Mouse (Mus musculus) embryo, embryonic 9.5 days (tissue): ENCODE measurements at regions not wholly inside any gene's neighbourhood (a gene's known extent, or its start where the extent isn't known, plus 50 kb on each side); places are given as distances from the start of the nearest gene placed in this dataset.
"Not testable (repeated sequence)": the region's sequence is repeated elsewhere in the genome, so short reads cannot be mapped to it uniquely, and the experiment has no call there.

ENCODE experiments used
- DNase-seq: peaks from one replicate; pipeline ENCODE4 v3.0.0-alpha.2; 2017; ENCODE audit errors: extremely low spot score

DNA sequence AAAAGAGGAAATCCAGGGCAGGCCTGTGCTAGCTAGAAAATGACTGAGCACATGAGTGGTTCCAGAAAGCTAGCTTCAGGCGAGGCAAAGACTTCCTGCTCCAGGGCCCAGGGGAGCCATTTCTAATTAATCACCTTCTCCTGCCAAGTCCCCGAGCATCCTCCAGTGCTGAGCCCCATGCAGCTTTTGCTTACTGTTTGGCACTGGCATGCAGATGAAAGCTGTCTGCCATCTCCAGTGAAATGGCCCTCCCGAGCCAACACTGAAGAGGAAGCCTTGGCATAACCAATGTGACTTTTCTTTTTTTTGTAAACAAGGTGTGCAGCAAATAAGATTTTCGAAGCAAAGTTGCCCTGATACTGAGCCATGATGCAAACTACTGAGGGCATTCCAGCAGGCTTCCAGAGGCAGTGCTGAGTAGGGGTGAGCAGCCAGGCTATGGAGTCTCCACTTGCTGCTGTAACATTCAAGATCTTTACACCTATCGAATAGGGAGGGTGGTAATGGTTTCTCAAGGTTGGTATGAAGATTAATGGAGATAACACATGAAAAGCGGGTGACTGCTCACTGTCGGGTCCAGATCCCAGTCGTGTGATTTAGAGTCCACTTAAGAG, 125.4 kb upstream of the Immp2l start:
- peak; percentile 33 for DNase-seq

GRCm38 (mm10) chr12:40905650-40906338, 118.1 kb upstream of the Immp2l start:
- DNase-seq: no peak

DNA sequence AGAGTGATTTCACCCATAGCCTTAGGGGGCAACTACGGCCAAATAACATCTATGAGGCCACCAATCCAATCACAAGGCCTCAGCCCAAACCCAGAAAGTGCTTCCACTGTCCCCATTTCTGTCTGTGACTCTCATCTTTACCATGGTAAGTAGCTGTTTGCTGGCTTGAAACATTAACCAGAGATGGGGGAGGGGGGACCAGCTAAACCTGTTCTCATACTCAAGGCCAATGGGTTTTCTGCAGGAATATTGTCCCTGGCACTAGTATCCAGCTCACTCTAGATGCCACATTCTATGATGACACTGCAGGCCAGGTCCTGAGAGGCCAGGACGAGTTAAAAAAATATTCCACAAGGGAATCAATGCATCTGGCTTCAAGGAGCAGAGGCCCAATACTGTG, 117.1 kb upstream of the Immp2l start:
- DNase-seq: no peak

GRCm38 (mm10) chr12:40908809-40909795, 114.8 kb upstream of the Immp2l start:
- DNase-seq: no peak

- DNase-seq: no peak
Measured at GRCm38 (mm10) chr12:40917486-40917885, 106.4 kb upstream of the Immp2l start.

DNA sequence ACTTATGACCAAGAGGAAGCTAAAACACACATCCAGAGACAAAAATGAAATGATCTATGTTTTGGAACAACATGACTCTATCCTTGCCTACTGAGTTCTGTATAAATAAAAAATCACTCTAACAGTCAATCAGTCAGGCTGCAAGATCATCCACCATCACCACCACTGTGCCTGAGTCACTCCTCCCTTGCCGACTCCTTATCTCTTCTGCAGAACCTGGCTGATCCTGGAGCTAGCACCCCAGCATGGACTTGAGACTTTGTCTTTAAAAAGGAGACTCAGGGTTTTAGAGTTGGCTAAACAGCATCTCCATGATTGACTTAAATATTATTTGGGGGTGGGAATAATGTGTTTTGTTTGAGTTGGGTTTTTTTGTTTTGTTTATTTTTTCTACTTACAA, 101.9 kb upstream of the Immp2l start:
- no peak for DNase-seq

DNA sequence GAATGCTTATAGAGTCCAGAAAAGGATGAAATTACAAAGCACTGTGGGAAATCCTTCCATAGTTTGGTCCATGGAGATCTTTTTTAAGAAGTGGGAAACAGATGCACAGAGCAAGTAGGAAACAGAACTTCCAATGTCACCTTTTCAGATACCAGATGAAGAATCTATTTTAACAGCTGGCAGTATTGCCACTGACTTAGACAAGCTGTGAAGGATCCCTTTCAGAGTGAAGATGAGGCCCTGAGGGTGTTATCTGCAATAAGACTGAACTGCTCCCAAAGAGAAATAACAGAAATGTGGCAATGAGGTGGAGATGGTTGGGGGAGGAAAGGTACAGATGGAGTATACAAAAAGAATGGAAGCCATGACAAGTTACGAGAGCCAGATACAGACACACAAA, 97.2 kb upstream of the Immp2l start:
- no peak for DNase-seq

DNA sequence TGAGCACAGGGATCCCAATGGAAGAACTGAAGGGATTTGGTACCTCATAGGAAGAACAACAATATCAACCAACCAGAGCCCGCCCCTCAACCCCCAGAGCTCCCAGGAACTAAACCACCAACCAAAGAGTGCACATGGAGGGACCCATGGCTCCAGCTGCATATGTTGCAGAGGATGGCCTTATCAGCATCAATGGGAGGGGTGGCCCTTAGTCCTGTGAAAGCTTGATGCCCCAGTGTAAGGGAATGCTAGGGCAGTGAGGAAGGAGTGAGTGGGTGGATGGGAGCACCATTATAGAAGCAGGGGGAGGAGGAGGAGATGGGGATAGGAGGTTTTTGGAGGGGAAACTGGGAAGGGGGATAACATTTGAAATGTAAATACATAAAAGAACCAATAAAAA, 94.5 kb upstream of the Immp2l start:
- not testable (repeated sequence) for DNase-seq

DNA sequence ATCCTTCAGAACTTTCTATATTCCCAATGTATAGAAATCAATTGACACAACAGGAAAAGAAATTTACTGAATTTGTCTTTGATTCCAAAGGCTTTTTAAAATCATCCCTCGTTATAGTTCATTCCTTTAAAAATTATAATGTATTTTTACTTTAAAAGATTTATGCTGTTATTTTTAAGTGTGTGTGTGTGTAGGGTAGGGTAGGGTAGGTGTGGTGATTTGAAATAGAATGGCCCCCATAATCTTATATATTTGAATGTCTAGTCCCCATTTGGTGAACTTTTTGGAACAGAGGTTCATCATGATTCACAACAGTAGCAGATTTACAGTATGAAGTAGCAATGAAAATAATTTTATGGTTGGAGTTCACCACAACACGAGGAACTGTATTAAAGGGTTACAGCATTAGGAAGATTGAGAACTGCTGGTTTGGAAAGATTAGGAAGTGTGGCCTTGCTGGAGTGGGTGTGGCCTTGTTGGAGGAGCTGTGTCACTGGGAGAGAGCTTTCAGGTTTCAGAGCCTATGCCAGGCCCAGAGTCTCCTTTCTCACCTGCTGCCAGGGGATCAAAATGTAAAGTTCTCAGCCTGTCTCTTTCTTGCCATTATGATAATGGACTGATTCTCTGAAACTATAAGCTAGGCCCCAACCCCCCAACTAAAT, 88.7 kb upstream of the Immp2l start:
- no peak for DNase-seq

DNA sequence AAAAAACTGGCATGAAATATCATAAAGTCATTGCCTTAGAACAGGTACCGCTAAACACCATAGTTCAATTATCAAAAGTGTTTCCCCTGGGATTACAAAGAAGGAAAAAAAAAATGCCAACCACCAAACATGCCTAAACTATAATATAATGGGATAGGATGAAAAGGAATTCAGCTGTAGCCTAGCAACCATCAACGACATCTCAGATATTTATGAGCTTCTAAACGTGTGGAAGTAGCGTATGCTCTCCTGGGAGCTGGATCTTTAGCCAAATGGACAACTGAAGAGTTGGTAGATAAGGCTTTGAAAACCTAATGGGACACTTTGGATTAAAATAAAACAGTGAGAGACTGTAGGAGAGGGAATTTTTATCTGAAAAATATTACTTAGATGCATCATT, 86.9 kb upstream of the Immp2l start:
- DNase-seq: no peak

DNA sequence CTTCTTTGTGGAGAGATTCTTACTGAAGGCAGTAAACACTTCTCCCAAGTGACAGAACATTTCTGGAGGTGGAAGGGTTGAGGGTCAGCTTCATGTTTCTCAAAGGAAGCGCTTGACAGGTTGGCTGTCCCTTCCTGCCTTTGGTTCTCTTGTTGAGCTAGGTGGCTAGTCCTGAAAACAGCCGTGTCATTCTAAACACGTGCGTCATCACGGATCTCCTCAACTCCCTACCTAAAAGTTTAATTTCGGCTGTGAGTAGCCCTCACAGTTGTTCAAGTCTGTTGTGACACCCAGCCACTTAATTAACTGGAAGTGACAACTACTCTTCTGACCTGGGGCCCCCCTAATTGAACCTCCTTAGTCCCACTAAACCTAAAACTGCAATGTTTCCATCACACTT, 77.0 kb upstream of the Immp2l start:
- no peak for DNase-seq

DNA sequence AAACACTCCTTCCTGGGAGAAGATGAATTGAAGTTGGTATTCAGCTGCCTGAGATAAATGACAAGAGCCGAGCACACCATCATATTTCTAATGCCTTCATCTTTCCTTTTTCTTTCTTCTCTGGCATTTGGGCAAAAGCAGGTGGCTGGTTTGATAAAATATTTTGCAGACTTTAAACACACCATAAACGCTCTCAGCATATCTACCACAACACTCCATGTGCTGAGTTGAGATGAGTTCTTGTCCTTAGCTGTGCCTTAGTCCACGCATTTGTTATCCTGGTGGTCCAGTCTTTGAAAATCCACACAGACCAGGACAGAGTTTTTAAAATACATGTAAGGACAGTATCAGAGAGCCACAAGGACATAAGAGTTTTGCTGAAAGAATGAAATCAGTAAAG, 74.3 kb upstream of the Immp2l start:
- no peak for DNase-seq

- no peak for DNase-seq
Measured at GRCm38 (mm10) chr12:40958536-40958935, 65.4 kb upstream of the Immp2l start.

DNA sequence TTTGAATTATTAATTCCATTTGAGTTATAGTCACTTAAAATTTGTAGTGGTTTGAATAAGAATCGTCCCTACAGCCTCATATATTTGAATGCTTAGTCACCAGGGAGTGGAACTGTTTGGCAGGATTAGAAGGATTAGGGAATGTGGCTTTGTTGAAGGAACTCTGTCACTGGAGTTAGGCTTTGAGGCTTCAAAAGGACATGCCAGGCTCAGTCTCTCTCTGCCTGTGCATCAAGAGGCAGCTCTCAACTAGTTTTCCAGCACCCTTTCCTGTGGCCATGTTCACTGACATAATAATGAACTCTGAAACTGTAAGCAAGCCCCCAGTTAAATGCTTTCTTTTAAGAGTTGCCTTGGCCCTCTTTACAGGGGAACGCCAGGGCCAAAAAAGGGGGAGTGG, 58.9 kb upstream of the Immp2l start:
- no peak for DNase-seq

GRCm38 (mm10) chr12:40966308-40966707, 57.6 kb upstream of the Immp2l start:
- DNase-seq: no peak

- not testable (repeated sequence) for DNase-seq
Measured at GRCm38 (mm10) chr12:40966723-40967122, 57.2 kb upstream of the Immp2l start.

DNA sequence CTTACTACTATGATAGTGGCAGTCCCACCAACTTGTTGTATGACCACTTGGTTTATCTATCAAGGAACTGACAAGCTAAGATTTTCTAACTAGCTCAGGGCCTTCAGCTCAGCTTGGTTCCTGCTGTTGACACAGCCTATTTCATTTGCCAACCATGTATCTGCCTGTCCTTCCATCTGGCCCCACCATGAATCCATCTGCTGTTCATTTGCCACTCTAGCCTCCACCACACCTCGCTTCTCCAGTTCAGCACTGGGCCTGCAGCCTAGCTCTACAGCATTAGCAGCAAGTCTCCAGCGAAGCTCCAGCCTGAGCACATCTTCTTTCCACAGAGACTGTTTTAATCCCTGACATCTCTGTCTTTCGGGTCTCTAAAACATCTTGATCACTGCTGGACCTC, 51.0 kb upstream of the Immp2l start:
- DNase-seq: no peak
